9 mouse cellular contexts compared by ENCODE assay signal in genomic region chr16:25746807-25747206, GRCm38 (mm10).
DNase-seq lines count a peak whose midpoint lies in the region; ATAC-seq lines count a peak whose summit lies in the region.
"Had no signal": no experiment of that assay in that cellular context is flagged by ENCODE, and none has a peak within 500 bp of the region (broad histone marks: within the 10 kb centered on the region; RNA-seq: fewer than 3 reads in every experiment).

No protein-coding gene starts in this region.

- WGBS in limb, embryonic 12.5 days = 19% methylated on average over 3 of the region's 3 CpGs

- no peaks in the 10 kb centered on the region for H3K27me3 ChIP-seq in limb, embryonic 12.5 days

- H3K9me3 ChIP-seq in limb, embryonic 12.5 days = no peaks in the 10 kb centered on the region

- H3K36me3 ChIP-seq in limb, embryonic 12.5 days = no peaks in the 10 kb centered on the region
- H3K36me3 ChIP-seq: G1E had no signal

- ATAC-seq in limb, embryonic 12.5 days (ENCODE audit: insufficient number of reproducible peaks, insufficient read depth, low FRiP score, low TSS enrichment, low read depth) = peak; percentile 90; the same call in 1 of the 2 replicates
- no peak for ATAC-seq in cerebellum, adult (ENCODE audit: insufficient number of reproducible peaks, low FRiP score, low TSS enrichment)

- no peak overlapping the region for H3K9ac ChIP-seq in limb, embryonic 12.5 days (replicated peaks)

- peak; percentile 24 for DNase-seq in gastrocnemius, adult 18-20 months (ENCODE audit: low spot score)
- DNase-seq in gastrocnemius, postnatal 36 days = no peak
- peak; percentile 25 for DNase-seq in Muller cell, postnatal 12 days (ENCODE audit: inconsistent ontology term)
- peak; percentile 56 to 74 for DNase-seq in heart, adult 9 months (ENCODE audit: low spot score in 2 of 2)
- DNase-seq in cerebellum, postnatal 10 days = no peak
- DNase-seq in thymus, adult 18-20 months = no peak

- intact Hi-C loops in gastrocnemius, postnatal 36 days (cut with DNase I) = no loop called here

- H3K4me3 ChIP-seq in limb, embryonic 12.5 days (replicated peaks) = no peak overlapping the region

- no peak overlapping the region; the same call in 1 of the 2 replicates for H3K4me2 ChIP-seq in limb, embryonic 12.5 days

- 0 out of 2 replicates have a peak overlapping the region, but pooled peaks have one; percentile 50 for H3K27ac ChIP-seq in limb, embryonic 12.5 days

- peaks cover 13% of the 10 kb centered on the region; the same call in 1 of the 2 replicates for H3K4me1 ChIP-seq in limb, embryonic 12.5 days (replicated peaks)

Comparison
In these comparisons a context has a peak if more than half of its experiments do, and no peak if none do; other contexts are left out.
1. DNase-seq: peak in gastrocnemius, adult 18-20 months (single experiment), Muller cell, postnatal 12 days (single experiment) and heart, adult 9 months (2 of 2); none in gastrocnemius, postnatal 36 days (0 of 2), cerebellum, postnatal 10 days (0 of 2) and thymus, adult 18-20 months (0 of 2).